Mouse (Mus musculus): ENCODE results near the gene Sp100.

The Sp100 gene

DNA sequence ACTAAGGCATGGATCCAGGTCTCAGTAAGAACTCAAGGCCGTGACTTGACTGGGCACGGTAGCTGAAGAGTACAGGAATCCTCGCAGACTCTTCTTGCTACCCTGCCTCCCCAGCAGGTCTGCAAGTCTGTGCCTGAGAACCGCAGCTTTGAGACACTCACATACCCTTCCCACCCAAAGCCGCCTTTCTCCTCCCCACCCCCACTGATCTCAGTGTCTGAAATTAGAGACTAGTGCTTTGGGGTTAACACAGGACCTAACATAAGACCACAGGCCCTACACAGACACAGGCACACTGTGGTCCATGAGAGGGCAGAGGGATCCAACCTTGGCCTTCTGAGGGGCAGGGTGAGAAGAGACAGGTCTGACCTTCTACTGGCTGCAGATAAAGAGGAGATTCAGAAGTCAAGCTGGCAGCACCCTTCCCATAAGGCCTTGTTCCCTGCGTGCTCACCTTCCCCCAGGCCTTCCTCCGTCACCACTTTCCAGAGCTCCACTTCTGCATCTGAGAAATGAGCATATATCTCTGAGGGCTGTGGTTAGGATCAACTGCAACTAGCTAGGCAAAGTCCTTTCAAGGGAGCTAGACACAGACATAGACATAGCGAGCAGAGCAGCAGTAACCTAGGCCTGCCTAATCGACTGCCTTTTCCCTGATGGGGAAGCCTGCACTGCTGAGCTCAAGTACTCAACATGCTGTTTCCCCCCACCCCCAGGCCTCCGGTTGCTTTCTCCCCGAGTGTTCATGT, 102.3 kb downstream of the Sp100 start:
- DNase-seq, result no peak

DNA sequence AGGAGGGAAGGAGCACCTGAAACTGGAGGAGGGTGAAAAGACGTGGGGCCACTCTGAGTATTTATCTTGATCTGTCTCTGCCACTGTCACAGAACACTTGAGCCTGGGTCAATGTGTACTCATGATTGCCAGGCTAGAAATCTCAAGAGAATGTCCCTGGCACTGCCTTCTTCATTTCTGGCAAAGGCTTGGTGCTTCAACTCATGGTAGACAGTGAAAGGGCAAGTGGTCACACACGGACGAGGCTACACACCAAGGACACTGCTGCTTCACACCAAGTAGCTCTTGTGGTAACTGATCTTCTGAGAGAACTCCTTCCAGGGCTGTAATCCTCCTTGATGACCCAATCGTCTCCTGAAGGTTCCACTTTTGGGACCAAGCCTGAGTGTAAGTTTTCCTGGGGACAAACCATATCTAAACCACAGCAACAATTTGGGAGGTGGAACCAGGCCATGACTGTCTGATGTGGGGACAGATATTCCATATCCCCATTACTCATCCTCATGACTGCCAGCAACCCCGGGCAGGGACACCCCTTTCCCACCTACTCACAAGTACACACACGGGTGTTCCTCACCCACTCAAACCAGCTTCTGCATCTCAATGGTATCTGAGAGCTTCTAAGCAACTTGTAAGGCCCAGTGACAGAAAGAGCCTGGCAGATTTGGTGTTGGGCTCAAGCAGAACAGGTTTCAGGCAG, 107.9 kb downstream of the Sp100 start:
- DNase-seq, result no peak

- DNase-seq, result no peak
Measured at GRCm38 (mm10) chr1:85758231-85758968, 108.6 kb downstream of the Sp100 start.

- DNase-seq, result no peak
Measured at GRCm38 (mm10) chr1:85758969-85759293, 109.1 kb downstream of the Sp100 start.
